Mouse (Mus musculus) heart, postnatal 4 days (tissue): ENCODE measurements around the gene Tacstd2. TPM values are rescaled to one million over a fixed set of nuclear protein-coding genes. Genes with fewer than 3 reads are reported as not detected.
A peak's percentile ranks its signal among the peaks of the same experiment; 100 is the strongest.
"Not testable (repeated sequence)": the region's sequence is repeated elsewhere in the genome, so short reads cannot be mapped to it uniquely, and the experiment has no call there.

Source experiments
- DNase-seq: peaks from one replicate; pipeline ENCODE4 v3.0.0; 2021
- total RNA-seq, 2 experiments: library from RNA; stranded (reverse); gene quantifications; 2 replicates each; pipeline ENCODE4 v1.2.3; 2021

Tacstd2 gene
- not detected for total RNA-seq

DNA sequence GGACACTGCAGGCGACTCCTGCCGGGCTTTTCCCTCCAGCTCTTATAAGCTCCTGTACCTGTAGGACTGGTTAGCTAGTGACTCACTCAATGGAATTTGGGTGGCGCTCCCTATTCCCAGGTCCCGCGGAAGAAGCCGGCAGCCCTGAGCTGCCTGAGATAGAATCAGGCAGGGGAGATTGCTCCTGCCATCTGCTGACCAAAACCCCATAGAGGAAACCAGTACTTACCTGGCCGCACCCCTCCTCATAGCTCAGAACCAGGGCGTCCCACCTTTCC, at the start of gene Tacstd2:
Gene Tacstd2 (minus strand): TSS at position 20 of the 278 bp plus-strand sequence.
- DNase-seq, result no peak

DNA sequence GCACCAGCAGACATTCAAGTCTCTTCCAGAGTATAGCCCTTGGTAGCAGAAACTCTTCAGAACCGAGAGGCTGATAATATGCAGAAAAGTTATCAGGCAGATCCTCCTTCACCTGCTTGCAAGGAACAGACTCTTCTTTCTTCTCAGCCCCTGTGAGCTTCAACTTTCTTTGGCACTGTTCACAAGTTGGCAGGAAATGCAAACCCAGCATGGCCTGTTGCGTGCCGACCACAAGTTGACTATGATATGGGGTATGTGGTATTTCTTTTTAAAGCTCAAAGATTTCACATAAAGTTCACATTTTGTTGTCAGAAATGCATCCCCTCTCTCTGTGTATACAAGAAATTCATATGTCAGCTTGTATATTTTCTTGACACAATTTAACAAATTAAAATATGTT, 30.7 kb upstream of the Tacstd2 start:
- DNase-seq, result no peak

DNA sequence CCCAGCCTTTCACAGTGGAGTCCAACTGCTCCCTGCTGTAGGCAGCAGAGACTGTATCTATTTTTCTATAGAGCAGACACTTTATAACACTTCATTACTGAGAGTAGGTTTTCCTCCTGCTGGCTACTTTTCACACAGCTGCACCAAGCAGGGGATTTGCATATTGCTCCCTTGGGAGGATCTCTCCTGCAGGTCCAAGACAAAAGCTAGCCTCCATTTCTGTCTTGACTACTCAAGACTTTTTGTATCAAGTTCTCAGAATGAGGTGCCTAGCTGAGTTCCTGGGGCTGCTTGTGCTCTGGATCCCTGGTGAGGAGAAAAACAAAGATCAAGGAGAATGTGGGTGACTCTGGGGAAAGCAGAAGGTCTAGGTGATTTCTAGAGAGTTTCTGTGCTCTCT, 19.8 kb upstream of the Tacstd2 start:
- peak; percentile 5 for DNase-seq

DNA sequence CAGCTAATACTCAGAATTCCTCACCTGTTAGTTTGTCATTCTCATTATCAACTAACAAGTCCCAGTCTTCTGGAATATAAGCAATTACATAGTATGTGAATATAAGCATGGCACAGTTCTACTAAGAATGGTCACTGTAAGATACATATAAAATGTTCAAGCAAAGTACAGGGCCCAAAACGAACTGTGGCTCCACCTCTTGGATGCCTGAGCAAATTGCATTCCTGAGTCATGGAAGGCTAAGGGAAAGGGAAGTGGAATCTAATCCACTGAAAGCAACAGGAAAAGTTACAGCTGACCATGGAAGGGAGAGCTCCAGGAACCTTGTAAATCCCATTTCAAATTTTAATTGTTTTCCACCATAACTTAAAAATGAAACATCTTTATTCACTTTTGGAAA, 14.0 kb upstream of the Tacstd2 start:
- DNase-seq, result peak; percentile 21

DNA sequence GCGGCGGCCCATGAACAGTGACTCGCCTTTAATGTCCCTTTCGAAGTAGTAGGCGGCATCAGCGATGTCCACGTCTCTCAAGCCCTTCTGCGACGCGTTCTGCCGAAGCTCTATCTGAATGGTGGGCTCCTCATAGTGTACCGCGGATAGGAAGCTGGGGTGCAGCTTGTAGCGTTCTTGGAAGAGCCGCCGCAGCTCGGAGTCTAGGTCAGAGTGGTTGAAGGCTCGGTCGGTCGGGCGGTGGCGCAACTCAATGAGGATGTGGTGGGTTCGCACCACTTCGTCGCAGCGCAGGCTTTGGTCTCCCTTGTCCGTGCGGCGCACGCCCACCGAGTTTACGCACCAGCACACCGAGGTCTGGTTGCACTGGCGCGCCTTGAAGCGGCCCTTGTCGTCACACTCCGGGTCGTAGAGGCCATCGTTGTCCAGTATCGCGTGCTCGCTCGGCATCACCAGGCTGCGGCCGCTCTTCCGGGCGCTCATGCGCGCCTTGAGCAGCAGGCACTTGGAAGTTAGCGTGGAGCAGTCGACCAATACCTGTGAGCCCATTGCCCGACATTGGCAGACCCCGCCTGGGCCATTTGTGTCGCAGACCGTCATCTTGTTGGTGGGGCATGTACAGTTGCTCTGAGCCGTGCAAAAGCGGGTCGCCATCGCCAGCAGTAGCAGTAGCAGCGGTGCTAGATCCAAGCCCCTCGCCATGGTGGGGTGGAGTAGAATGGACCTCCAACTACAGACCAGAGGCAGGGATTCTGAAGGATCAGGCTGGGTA, 405 bp downstream of the Tacstd2 start:
- no peak for DNase-seq

DNA sequence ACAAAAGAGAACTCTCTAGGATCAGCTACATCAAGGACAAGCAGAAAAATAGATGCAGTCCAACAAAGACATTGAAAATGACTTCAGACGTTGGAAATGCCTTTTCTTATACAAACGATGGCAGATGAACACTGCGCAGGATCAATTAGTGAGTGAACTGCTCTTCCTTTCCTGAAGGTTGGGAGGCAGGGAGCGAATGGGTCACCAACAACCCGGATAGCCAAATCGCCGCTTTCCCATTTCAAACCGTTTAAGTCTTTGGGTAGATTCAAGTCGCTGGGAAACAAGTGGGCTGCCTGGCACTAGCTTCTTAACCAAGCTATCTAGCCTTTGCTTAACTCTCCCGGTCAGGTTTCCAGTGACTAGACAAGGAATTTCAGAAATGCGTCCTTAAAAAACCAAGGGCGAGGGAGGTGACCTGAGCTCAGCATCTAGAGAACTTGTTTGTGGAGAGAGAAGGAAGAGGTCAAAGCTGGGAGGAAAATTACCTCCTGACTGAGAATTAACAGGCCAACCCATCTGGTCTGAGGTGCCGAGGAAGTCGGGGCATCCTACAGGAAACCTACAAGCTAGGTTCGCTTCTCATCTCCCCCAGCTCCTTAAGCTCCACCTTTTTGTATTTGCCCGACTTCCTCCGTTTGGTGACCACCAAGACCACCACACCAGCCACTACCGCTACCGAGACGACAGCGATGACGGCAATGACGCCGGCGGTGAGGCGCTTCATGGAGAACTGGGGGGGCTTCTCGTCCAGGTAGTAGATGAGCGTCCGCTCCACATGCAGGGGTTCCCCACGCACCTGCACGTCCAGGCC, 1.2 kb downstream of the Tacstd2 start:
- DNase-seq, result no peak

DNA sequence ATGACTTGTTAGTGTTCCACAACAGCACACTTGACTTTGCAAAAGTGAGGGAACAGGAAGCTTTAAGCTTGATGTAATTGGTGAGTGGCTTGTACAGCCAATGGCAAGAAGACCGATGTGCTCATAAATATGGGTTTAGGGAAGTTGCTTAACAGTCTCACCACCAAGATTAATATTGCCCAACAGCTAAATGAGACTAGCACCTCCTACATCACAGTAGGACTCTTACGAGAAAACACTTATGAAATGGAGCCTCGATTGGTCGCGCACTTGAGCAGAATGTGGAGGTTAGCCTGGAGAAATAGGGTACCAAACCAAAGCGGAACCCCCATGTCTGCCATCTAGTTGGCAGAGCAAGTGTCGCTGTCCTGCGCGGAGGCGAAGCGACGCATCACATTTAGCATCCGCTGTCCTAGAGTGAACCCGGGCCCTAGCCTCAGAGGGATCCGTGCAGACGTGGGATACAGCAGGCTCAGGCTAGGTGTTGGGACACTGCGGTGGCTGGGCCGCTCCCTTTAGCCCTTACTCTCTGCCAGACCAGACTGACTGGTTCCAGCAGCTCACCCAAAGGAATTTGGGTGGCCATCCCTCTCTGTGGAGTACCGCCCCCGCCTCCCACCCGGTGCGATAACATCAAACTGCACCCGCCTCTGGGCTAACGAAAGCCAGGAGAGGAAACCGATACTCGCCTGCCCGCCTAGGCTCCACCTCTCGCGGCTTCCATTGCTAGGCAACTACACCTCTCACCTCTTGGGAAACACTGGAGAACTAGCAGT, 2.7 kb downstream of the Tacstd2 start:
- no peak for DNase-seq

DNA sequence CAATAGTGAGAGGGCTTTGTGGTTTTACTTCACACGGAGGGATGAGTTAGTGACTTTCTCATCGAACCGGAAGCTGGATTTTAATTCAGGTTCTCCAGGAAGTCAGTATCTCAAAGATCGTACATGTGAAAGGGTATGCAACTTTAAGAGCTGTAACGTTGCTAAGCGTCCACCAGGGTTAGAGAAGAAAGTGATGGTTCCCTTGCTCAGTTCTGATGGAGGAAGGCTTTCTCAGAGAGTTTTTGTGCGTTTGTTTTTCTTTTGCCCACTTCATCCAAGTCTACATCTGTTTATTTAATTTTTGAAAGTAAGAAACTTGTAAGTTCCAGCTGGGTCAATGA, 3.8 kb downstream of the Tacstd2 start:
- DNase-seq, result no peak

DNA sequence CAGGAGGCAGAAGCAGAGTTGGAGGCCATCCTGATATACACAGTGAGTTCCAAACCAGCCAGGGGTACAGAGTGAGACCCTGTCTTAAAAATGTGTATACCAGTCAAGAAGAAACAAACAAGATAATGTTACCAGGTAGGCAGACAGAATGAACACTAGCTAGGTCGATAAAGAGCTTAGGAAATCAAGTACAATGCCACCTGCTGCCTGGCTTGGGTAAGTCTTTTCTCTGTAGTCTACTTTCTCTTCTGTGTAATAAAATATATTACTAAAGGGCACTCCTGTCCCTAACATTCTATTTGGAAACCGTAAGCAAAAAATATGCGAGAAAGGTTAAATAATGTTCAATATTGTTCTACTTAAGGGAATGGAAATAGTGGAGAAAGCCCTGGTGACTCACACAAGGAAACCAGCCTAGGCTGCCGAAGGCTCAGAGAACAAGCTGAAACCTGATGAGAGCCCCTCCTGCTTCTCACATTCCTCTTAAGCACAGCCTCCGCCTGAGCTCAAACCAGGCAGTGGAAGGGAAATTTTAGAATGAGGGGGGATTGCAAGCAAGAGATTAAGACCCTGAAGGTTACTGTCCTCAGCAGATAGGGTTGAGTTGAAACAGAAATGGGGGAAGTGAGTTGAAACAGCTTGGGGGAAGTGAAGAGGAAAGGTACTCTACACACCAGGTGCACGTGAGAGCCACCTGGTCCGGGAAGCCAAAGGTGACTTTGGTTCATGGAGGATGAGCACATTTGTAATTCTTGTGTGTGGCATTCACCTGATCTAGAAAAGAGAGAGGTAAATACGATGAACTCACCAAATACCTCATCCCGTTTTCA, 4.4 kb downstream of the Tacstd2 start:
- DNase-seq, result peak; percentile 7

DNA sequence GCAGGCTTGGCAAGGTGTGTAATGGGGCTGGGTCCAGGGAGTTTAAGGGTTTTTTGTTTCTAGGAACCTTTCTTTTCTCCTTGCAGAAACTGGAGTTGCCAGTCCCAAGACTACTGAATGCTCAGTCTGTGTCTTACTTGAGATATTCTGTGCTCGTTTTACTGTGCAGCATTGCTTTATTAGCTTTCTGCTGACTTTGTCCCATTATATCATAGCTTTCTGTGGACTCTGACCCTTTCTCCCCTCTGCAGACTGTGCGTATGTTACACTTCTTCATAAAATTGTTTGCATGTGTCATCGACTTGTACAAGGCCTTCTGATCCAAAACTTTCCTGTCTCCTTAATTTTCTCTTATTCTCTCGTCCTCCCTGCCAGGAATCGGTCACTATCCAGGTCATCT, 9.2 kb downstream of the Tacstd2 start:
- DNase-seq, result no peak

DNA sequence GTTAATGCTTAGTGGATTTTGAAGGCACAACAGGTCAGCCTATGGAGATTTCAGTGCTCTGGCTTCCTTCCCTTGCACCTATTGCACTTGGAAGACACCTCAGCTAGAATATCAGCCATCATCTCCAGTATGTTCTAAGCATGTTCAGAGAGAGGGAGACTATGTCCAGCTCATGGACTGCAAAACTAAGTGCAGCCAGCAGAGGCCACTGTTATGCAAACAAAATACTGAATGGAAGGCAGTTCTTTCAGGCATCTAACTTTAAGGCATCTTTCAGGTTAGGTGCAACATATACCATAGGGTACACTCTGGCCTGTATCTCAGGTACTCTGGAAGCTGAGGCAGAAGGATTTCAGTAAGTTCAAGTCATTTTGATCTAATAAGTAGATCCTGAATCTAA, 24.8 kb downstream of the Tacstd2 start:
- DNase-seq, result peak; percentile 47

DNA sequence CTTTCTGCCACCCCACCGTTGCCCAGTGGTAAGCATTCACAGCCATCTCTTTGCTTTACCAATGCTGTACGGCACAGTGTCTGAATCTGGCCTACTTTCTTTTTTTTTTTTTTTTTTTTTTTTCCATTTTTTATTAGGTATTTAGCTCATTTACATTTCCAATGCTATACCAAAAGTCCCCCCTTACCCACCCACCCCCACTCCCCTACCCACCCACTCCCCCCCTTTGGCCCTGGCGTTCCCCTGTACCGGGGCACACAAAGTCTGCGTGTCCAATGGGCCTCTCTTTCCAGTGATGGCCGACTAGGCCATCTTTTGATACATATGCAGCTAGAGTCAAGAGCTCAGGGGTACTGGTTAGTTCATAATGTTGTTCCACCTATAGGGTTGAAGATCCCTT, 33.7 kb downstream of the Tacstd2 start:
- not testable (repeated sequence) for DNase-seq

DNA sequence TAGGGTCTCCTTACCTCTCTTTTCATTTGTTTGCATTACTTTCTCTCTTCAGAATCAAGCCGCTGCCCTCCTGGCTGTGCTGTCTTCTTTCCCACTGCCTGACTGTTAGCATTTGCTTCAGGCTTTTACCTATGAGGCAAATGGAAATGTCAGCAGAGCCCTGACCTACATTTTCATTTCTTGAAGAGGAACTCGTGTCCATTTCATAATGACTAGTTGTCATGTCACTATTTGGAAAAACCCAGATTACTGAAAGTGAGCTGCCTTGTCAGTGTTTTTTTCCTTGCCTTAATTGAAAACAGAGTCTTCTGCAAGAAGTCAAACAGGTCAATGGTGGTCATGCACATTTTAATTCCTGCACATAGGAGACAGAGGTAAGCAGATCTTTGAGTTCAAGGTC, 43.8 kb downstream of the Tacstd2 start, which contains the start of gene Il23r:
Gene Il23r (minus strand): TSS at position 101 of the 400 bp plus-strand sequence.
- DNase-seq, result no peak

Other genes starting within 250 kb of the Tacstd2 start
- gene Il12rb2, start 159.6 kb downstream of the Tacstd2 start, total RNA-seq, result under 1 TPM in 1 of 2 experiments, not detected in 1; 0.18 TPM
- gene Il23r, start 43.9 kb downstream of the Tacstd2 start, total RNA-seq, result not detected